Mouse (Mus musculus): ENCODE results near the gene Commd7.

DNA sequence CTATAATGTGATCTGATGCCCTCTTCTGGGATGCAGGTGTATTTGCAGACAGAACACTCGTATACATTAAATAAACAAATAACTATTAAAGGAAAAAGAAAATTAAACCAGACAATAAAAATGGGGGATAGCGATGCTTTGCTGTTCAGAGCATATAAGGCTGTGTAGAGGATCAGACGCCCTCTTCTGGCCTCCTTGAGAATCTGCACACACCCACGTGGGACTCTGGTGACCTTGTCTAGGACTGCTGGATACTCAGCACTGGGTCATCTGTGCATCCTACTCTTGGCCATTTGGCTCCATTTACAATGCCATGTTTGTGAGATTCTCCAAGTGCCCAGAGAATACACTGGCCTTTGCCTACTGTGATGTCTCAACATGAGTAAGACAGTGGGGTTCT lies 28.9 kb downstream of the Commd7 start:
- TF ChIP-seq POLR2A (IDR thresholded peaks at IDR 0.05; ENCODE audit: low read depth, low read length) = no peak
- TF ChIP-seq CTCF (IDR thresholded peaks at IDR 0.05; ENCODE audit: extremely low read depth, insufficient read depth, insufficient read length, insufficient replicate concordance) = no peak

Data from spleen, adult 2 months (tissue).